Mouse (Mus musculus): ENCODE measurements around the gene Rex1bd.

Gene Rex1bd

GRCm38 (mm10) chr8:70506328-70507026 is at the start of gene Rex1bd:
Gene Rex1bd (minus strand): TSS chr8:70506752.
- peak; percentile 98 for DNase-seq

GRCm38 (mm10) chr8:70555079-70555747 is 48.7 kb upstream of the Rex1bd start:
- DNase-seq = no peak

DNA sequence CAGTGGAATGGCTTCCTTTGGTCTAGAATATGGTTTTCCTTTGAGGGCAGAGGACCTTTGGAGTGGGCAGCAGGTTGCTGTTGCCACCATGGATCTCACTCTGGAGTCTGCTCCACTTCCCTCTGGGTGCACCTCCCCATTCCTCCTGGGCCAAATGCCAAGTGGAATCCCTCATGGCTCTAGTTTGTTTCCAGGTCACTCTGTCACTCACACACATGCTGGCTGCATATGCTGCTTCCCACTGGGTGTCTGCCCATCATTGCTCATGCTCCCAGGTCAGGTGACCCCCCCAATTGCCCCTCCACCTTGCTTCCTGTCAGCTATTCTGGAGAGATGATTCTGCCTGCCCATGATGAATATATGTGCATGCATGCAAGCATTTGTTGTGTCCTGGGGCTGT is 47.2 kb upstream of the Rex1bd start:
- peak; percentile 62 to 72 for DNase-seq

DNA sequence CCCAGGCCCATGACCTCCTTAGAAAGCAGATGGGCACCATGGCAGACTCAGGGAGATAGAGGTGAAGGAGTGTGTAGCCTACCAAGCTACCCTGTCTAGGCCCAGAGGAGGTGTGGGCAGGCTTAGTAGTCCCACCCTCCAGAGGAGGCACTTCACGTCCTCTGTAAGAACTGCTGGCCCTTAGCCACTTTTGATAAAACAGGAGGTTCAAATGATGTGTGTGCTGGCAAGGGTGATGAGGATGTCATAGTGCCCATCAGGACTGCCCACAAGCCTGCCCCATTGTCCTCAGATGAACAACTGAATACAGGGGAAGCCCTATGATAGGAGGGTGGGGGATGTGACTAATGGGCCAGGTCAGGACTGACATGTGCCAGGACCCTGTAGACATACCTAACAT is 46.3 kb upstream of the Rex1bd start:
- no peak for DNase-seq

DNA sequence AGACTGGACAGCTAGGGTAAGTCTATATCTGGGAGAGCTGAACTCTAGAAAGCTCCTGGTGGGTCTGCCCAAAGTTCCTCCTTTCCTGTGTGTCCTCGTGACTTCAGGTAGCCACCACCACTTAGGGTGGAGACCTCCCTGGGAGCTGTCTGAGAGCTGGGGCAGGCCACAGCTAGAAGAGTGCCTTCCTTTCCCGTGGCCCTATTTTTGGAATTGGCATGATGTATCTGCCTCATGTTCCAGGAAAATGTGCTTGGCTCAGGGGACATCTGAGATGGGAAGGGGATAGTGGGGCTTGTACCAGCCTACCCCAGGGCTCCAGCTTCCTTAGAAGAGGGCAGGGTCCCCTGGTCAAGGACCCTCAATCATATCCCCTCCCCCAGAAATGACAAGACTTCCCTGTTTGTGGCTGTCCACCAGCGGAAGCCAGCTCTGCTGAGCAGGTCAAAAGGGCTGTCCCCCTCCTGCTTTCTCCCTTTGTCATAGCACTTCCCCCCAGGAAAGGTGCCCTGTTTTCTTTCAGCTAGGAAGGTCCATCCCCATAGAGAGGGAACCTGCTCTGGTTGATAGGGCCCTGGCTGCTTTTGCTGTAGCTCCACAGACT is 45.1 kb upstream of the Rex1bd start:
- no peak for DNase-seq

DNA sequence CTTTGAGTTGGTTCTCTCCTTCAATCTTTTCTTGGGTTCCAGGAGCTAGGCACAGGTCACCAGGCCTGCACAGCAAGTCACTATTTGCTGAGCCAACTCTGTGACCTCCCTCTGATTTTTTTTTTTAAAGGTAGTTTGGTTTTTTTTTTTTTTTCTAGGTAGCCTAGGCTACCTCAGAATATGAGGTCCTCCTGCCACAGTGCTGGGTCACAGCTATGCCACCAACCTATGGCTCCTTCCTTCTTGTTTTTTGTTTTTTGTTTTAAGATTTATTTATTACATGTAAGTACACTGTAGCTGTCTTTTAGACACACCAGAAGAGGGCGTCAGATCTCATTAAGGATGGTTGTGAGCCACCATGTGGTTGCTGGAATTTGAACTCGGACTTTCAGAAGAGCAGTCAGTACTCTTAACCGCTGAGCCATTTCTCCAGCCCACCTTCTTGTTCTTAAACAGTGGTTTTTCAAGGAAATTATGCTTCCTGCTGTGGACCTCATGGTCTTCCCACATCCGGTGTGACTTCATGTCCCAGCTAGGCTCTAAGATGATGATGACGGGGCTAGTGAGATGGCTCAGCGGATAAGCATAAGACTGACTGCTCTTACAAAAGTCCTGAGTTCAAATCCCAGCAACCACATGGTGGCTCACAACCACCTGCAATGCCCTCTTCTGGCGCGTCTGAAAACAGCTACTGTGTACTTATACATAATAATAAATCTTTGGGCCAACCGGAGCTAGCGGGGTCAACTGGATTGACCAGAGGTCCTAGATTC is 43.0 kb upstream of the Rex1bd start:
- no peak for DNase-seq

DNA sequence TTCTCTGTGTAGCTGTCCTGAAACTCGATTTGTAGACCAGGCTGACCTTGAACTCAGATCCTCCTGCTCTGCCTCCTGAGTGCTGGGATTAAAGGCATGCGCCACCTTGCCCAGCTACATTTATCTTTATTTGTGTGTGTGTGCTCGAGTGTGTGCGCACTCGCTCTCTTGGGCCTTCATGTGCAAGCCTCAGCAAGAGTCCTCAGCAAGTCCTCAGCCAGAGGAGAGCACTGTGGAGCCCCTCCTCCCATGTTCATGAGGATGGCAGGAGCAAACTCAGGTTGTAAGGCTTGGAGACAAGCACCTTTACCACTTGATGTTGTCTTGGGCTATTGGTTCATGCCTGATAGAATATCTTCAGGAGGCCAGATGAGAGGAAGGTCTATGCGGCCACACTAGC is 41.2 kb upstream of the Rex1bd start:
- DNase-seq = no peak

GRCm38 (mm10) chr8:70546412-70546811 is 39.9 kb upstream of the Rex1bd start:
- no peak for DNase-seq

DNA sequence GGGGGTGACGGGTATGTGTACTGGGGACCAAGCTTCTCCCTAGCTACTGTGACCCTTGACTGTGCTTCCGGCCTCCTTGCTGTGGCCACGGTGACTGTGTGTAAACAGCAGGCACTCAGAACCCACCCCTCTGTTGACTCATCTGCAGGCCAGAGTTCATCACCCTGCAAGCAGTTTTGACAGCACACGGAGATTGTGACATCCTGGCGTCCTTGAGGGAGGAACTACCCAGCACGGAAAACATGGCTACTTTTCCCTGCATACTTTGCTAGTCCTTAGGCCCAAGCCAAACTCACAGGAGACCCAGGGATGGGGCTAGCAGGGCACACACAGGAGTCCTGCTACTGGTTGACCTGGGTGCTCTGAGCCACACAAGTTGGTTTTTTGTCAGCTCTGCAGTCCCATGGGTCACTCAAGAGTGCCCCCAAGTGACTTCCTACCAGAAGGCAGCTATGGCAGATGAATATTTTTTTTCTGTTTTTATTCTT is 37.7 kb upstream of the Rex1bd start:
- DNase-seq = peak; percentile 35 to 49

DNA sequence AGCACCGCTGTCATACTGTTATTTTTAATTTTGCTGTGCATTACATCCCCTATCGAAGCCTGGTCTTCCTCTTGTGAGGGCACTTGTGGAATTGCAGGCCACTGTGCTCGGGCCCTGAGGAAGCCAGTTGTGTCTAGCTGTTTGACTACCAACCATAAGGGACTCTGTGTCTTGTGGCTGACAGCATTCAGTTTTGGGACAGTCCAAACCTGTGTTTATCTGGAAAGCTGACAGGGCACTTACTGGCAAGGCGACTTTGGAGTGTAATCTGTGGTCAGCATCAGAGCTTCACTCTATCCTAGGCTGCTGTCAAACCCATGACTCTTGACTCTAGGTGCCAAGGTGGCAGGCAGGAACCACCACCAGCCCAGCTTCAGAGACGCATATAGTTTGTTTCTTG is 34.5 kb upstream of the Rex1bd start:
- DNase-seq = no peak

DNA sequence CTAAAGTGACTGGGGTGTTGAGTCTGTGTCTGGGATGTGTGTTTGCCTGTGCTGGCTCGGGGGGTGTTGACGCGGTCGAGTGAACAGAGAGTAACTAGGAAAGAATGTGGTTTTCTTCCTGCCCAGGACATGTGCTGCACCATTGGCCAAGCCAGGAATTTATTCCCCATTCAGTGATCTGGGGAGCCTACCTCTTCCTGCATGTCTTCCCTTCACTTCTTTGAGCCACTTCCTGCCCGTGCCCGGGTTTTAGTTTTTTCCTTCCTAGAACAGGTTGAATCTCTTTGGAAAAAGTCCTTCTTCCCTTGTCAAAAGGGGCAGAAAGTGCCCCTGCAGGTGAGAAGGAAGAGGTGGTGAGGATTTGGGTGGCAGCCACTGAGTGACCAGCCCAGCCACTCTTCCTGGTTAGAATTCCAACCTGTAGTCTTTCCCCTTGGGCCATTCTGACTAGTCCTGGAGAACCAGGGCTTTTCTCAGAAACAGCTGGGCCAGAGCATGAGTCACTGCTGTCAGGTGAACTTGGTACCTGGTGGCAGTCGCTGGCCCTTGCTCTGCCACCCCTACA is 34.0 kb upstream of the Rex1bd start:
- peak; percentile 40 to 64 for DNase-seq

DNA sequence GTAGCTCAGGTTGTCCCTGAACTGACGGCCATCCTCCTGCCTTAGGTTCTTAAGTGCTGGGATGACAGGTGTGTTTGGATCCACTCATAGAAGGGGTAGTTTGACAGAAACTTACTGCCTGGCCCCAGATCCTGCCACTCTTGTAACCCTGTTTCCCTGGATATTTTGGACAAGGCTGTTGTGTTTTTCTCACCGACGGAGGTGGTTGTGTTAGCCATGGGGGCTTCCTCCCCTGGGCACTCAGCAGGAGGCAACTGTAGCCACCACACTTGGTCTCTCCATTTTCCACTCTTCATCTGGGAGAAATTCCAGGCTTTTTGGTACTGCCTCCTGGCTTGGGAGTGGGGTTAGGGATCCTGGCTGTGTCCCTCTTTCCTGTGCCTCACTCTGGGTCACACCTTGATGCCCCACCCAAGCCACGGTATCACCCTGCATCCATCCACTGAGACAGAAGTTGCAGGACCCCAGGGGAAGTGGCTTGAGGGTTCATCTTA is 33.5 kb upstream of the Rex1bd start:
- DNase-seq = no peak

GRCm38 (mm10) chr8:70539077-70539813 is 32.7 kb upstream of the Rex1bd start, which contains the start of gene Ell:
Gene Ell (plus strand): TSS chr8:70539457.
- DNase-seq = peak; percentile 100

DNA sequence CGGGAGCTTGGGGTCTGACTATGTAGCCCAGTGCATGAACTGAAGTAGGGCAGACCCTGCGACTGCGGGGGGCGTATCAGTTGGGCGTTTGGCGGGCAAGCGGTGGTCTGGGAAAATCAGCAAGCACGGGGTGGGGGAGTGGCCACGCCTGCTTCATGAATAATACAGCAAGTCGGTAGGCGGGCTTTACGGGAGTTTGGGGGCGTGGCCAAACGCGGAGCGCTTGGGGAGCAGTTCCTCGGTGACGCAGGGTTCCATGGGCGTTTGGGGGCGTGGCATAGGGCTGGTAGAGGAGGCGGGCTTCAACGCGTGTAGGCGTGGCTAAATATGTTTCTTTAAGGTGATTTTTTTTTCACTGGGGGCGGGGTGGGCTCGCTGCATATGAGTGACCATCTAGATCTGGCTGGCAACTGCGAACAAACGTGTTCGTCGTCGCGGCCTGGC is 32.1 kb upstream of the Rex1bd start:
- peak; percentile 100 for DNase-seq

GRCm38 (mm10) chr8:70538024-70538579 is 31.6 kb upstream of the Rex1bd start:
- DNase-seq = peak; percentile 70 to 82

- no peak for DNase-seq
Observed at GRCm38 (mm10) chr8:70535701-70536100, 29.1 kb upstream of the Rex1bd start.

GRCm38 (mm10) chr8:70535221-70535620 is 28.7 kb upstream of the Rex1bd start:
- DNase-seq = no peak

DNA sequence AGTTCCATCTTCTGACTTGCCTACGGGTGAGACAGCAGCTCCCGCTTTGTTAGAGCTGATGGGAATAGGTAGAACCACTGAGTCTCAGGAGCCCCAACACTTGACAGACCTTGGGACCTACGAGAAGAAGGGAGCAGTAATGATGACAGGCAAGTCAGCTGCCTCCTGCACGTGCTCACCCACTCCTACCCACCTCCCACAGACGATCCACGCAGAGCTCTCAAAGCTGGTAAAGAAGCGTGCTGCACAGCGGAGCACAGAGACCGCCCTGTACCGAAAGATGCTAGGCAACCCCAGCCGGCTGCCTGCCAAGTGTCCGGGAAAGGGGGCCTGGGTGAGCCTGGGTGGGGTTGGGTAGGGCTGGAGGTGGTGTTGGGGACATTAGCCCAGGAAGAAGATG is 27.7 kb upstream of the Rex1bd start:
- DNase-seq = no peak

DNA sequence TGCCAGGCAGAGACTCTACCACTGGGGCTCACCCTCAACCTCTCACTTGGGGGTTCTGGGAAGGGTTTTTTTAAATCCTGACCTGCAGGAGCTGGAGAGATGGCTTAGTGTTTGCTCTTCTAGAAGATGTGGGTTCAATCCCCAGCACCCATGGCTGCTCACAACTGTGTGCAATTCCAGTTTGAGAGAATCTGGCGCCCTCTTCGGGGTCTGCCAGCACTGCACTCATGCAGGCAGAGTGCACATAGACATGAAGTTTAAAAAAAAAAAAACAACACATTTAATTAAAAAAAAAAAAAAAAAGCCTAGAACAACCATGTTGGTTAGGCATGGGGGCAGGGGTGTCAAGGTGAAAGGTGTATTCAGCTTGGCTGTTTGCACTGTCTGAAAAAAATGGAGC is 23.8 kb upstream of the Rex1bd start:
- DNase-seq = peak; percentile 30 to 59

- DNase-seq = no peak
Observed at GRCm38 (mm10) chr8:70529741-70530161, 23.2 kb upstream of the Rex1bd start.

GRCm38 (mm10) chr8:70529299-70529698 is 22.7 kb upstream of the Rex1bd start:
- DNase-seq = no peak

Measured in kidney, postnatal 4 days (tissue).